Mouse (Mus musculus) stomach, embryonic 15.5 days (tissue): ENCODE data around the gene Cacna1f. TPM values are rescaled to one million over a fixed set of nuclear protein-coding genes. Genes with fewer than 3 reads are reported as not detected.

Source experiments
- ATAC-seq: fragments of 200-750 bp; cut with Nextera tagmentation; 2 replicates; pipeline ENCODE4 v1.8.0; 2017; ENCODE audit warnings: low read depth, moderate number of reproducible peaks, moderate TSS enrichment; ENCODE audit not compliant: insufficient read depth, low FRiP score
- H3K27ac ChIP-seq: fragments of 300-500 bp; sonication (generic); 2 replicates; pipeline ENCODE4 v1.5.1; 2015; ENCODE audit warnings: mild to moderate bottlenecking, inconsistent platforms
- H3K27me3 ChIP-seq: fragments of 300-500 bp; sonication (generic); replicated peaks from 2 replicates; pipeline ENCODE4 v1.6.1; 2015; ENCODE audit warnings: inconsistent platforms
- H3K36me3 ChIP-seq: fragments of 300-500 bp; sonication (generic); 2 replicates; pipeline ENCODE4 v1.6.1; 2015; ENCODE audit warnings: inconsistent platforms
- H3K4me1 ChIP-seq: fragments of 300-500 bp; sonication (generic); 2 replicates; pipeline ENCODE4 v1.6.1; 2015; ENCODE audit warnings: inconsistent platforms
- H3K4me2 ChIP-seq: fragments of 300-500 bp; sonication (generic); 2 replicates; pipeline ENCODE4 v1.6.1; 2015; ENCODE audit warnings: mild to moderate bottlenecking, inconsistent platforms
- H3K4me3 ChIP-seq: fragments of 300-500 bp; sonication (generic); replicated peaks from 2 replicates; pipeline ENCODE4 v1.5.1; 2015; ENCODE audit warnings: inconsistent platforms
- H3K9ac ChIP-seq: fragments of 300-500 bp; sonication (generic); 2 replicates; pipeline ENCODE4 v1.6.1; 2015; ENCODE audit warnings: inconsistent platforms
- H3K9me3 ChIP-seq: fragments of 300-500 bp; sonication (generic); 2 replicates; pipeline ENCODE4 v1.6.1; 2016; ENCODE audit warnings: inconsistent platforms
- WGBS: fragments of 180-500 bp; shearing (Covaris S2); methylation state at CpG from one replicate; pipeline ENCODE4 v1.1.7; 2015; 5-methylcytosine and 5-hydroxymethylcytosine counted together
- polyA plus RNA-seq: library from polyadenylated mRNA; unstranded; fragments of >200 nt; fragmentation: Nextera tagmentation; extraction: Ambion mirVana; gene quantifications from 2 replicates; pipeline ENCODE4 v1.2.1, GENCODE M21; 2015

Cacna1f gene
- polyA plus RNA-seq, 1 experiment from 2014 or later = not detected

DNA sequence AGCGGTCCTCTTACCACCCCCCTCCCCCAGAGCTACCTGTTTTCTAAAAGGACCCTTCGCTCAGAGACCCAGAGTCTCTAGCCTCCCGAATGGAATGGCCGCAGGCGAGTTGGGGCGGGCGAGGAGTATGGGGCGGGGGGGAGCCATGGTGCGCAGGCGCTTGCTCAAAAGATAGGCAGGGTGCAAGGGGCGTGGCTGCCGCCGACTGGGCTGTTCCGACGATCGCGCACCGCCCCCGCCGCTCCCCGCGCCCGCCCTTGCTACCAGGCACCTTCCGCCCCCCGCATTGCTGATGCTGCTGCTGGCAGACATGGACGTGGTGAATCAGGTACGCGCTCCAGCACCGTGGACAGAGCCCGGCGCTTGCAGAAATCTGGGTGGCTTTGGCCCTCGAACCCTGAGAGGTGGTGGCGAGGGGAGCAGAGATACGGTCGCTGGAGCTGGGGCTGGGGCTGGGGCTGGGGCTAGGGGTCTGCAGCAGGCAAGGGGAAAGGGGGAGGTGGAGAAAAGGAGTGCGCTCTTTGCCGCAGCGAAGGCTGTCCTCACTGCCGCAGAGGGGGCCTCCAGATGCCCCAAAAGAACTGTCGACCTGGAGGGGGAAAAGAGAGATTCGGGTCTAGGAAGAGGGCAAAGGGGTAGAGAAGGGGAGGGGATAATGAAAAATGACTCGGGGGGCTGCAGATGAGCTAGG lies 31.7 kb downstream of the Cacna1f start, which contains the start of gene Syp:
TSS of gene Syp (plus strand) at position 71 of the 691 bp plus-strand sequence.
- 22% methylated on average over 37 of the region's 42 CpGs for WGBS
- Histone ChIP-seq H3K36me3 (no peaks in the 10 kb centered on the region), H3K9me3 (no peaks in the 10 kb centered on the region), H3K9ac (no peak within 1 kb of the TSS), H3K4me1 (no peaks in the 10 kb centered on the region), H3K27me3 (no peaks in the 10 kb centered on the region), H3K27ac (no peak within 1 kb of the TSS), H3K4me2 (peak within 1 kb of the TSS; percentile 50), H3K4me3 (peak within 1 kb of the TSS; percentile 30)
- peak; percentile 81 for ATAC-seq

DNA sequence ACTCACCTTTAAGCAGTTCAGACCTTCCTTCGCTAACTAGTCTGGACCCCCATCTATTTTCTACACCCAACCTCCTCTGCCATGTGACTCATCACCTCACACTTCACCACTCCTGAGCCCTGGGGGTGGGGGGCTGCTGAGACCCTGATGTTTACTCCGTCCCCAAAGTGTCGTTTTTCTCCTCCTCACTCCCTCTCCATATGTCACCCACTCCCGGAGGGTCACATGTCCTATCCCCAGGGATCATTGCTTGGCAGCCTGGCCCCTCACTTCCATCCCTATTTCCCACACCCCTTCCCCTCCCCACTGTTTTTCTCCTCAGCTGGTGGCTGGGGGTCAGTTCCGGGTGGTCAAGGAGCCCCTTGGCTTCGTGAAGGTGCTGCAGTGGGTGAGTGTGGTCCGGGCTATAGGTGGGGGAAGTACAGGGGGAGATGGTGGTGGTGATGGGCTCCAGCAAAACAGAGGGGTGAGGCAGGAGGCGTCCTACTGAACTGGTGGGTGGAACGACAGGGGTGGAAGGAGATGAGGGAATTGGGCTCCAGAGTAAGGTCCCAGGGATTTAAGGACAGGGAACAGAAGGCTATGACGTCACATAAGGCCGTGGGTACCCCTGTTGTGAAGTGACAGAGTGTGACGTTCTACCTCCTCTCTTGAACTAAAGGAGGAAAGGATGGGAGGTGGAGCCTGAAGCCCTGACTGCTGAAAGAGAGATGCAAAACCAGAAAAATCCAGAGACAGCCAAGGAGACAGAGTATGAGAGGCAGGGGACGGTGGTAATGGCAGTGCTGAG lies 32.8 kb downstream of the Cacna1f start:
- Histone ChIP-seq H3K27ac (no peak overlapping the region), H3K4me1 (no peaks in the 10 kb centered on the region), H3K9me3 (no peaks in the 10 kb centered on the region), H3K4me2 (no peak overlapping the region), H3K4me3 (no peak overlapping the region), H3K27me3 (no peaks in the 10 kb centered on the region), H3K9ac (no peak overlapping the region), H3K36me3 (no peaks in the 10 kb centered on the region)
- 16% methylated on average over 13 of the region's 13 CpGs for WGBS
- no peak for ATAC-seq

DNA sequence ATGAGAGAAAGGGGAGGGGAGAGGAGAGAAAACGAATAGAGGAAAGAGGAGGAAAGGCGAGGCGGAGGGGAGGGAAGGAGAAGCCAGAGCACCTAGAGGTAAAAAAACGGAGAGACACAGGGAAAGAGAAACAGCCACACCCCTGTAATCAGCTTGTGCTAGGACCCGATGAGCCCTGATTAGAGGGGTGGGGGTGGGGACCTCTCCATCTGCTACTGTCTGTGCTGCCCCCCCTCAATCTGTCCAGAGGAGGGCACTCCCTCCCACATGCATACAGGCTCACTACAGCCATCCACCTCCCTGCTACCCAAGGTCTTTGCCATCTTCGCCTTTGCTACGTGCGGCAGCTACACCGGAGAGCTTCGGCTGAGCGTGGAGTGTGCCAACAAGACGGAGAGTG lies 33.9 kb downstream of the Cacna1f start:
- no peaks in the 10 kb centered on the region for H3K4me1 ChIP-seq
- 25% methylated on average over 12 of the region's 12 CpGs for WGBS

DNA sequence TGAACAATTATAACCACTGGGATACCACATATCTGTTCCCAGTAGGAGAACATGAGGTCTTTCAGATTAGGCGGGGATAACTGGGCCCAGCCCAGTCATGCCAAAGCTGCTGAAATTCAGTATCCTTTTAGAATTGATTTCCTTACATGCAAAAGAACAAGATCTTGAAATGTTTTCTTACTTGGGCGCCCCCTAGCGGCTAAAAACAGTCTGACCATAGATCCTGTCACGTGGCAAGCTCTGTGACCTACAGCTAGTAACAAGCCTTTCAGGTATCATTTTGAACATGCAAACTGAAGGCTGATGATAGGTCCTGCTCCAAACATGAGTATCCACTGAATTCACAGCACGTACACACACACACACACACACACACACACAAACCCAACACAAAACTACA lies 38.5 kb downstream of the Cacna1f start:
- Histone ChIP-seq H3K27ac (no peak overlapping the region), H3K4me2 (no peak overlapping the region), H3K36me3 (no peaks in the 10 kb centered on the region), H3K9me3 (no peaks in the 10 kb centered on the region), H3K4me3 (no peak overlapping the region), H3K9ac (no peak overlapping the region), H3K27me3 (no peaks in the 10 kb centered on the region), H3K4me1 (no peaks in the 10 kb centered on the region)
- 13% methylated on average over 5 of the region's 5 CpGs for WGBS
- ATAC-seq = no peak

More for the DNA sequence above, 33.9 kb downstream of the Cacna1f start:
- no peak for ATAC-seq
- Histone ChIP-seq H3K4me2 (no peak overlapping the region), H3K27ac (no peak overlapping the region), H3K4me3 (no peak overlapping the region), H3K9me3 (no peaks in the 10 kb centered on the region), H3K9ac (no peak overlapping the region), H3K27me3 (no peaks in the 10 kb centered on the region), H3K36me3 (no peaks in the 10 kb centered on the region)

DNA sequence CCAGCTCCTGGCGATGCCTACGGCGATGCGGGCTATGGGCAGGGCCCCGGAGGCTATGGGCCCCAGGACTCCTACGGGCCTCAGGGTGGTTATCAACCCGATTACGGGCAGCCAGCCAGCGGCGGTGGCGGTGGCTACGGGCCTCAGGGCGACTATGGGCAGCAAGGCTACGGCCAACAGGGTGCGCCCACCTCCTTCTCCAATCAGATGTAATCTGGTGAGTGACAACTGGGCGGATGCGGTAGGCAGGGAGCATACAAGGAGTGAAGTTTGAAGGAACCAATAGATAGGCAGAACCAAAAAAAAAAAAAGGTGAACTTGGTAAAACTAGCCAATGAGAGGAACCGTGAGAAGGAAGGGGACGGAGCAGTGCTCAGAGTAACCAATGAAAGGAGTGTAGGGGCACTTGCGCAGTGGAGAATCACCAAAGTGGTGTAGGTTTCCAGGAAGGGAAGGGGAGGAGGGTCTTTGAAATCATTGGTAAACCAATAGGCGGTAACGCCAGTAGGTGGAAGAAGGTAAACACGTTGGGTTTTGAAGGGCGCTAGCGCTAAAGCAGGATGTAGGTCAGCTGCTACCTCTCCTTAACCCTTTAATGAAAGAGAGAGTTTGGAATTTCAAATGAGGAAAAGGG lies 41.9 kb downstream of the Cacna1f start:
- H3K36me3 ChIP-seq = no peaks in the 10 kb centered on the region
- H3K4me3 ChIP-seq = peak overlapping the region; percentile 47
- peak overlapping the region; percentile 53 for H3K4me2 ChIP-seq
- H3K9me3 ChIP-seq = no peaks in the 10 kb centered on the region
- H3K27me3 ChIP-seq = no peaks in the 10 kb centered on the region
- H3K9ac ChIP-seq = peak overlapping the region; percentile 40; the same call in 1 of the 2 replicates
- H3K27ac ChIP-seq = peak overlapping the region; percentile 84
- ATAC-seq = peak; percentile 96
- 17% methylated on average over 25 of the region's 25 CpGs for WGBS
- no peaks in the 10 kb centered on the region for H3K4me1 ChIP-seq

DNA sequence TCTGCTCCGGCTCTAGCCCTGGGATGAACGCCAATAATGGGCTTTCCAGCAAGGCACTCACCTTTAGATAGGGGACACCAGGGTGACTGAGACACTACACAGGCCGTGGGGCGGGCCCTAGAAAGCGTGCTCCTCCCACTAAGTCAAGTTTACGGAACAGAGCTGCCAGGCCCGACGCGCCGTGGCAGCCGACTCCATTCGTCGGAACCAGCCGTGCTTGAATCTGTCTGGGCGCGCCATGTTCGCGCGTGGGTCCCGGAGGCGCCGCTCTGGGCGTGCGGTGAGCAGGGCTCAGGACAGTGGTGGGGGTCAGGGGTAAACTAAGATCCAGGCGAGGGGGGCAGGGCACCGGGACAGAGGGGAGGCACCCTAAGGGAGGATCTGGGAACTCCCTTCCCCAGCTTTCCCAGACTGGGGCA lies 50.3 kb downstream of the Cacna1f start, which contains the start of gene Prickle3:
TSS of gene Prickle3 (plus strand) at position 40 of the 419 bp plus-strand sequence.
- Histone ChIP-seq H3K36me3 (no peaks in the 10 kb centered on the region), H3K4me1 (no peaks in the 10 kb centered on the region), H3K27me3 (no peaks in the 10 kb centered on the region), H3K9ac (peak within 1 kb of the TSS; percentile 52; the same call in 1 of the 2 replicates), H3K27ac (peak within 1 kb of the TSS; percentile 80), H3K4me3 (peak within 1 kb of the TSS; percentile 49), H3K9me3 (no peaks in the 10 kb centered on the region), H3K4me2 (peak within 1 kb of the TSS; percentile 54)
- ATAC-seq = peak; percentile 67
- WGBS = 19% methylated on average over 26 of the region's 26 CpGs

DNA sequence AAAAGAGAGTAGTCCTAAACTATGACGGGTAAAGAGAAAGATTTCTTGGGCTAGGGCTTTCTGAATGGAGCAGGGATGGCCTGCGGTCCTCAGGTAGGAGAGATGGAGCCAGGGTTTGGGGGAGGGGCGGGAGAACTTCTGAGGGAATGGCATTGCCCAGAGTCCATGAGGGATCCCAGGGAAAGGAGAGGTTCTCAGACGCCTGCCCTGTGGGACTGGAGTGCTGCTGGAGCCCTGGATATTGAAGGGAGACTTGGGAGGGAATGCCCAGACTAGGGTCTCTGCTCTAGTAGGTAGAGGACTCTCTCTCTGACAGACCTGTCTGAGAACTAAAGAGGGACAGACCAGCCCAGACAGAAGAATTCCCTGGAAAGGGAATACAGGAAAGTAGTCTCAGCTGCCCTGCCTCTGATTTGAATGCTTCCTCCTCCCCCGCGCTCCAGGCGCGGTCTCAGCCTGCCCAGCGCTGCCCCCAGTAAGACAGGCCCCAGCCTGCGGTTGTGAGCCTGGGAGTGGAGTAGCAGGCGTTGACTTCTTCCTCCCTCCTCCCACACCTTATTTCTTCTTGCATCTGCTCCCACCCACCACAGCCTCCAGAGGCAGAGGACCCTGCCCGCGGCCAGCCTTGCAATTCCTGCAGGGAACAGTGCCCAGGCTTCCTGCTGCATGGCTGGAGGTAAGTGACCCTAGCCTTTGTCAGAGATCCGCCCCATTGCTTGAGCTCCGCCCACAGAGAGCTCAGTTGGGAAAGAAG lies 51.3 kb downstream of the Cacna1f start:
- Histone ChIP-seq H3K4me1 (no peaks in the 10 kb centered on the region), H3K9ac (no peak overlapping the region), H3K4me3 (peak overlapping the region; percentile 49), H3K27me3 (no peaks in the 10 kb centered on the region), H3K9me3 (no peaks in the 10 kb centered on the region), H3K27ac (peak overlapping the region; percentile 80), H3K4me2 (peak overlapping the region; percentile 54), H3K36me3 (no peaks in the 10 kb centered on the region)
- WGBS = 16% methylated on average over 15 of the region's 15 CpGs
- peak; percentile 79 for ATAC-seq

DNA sequence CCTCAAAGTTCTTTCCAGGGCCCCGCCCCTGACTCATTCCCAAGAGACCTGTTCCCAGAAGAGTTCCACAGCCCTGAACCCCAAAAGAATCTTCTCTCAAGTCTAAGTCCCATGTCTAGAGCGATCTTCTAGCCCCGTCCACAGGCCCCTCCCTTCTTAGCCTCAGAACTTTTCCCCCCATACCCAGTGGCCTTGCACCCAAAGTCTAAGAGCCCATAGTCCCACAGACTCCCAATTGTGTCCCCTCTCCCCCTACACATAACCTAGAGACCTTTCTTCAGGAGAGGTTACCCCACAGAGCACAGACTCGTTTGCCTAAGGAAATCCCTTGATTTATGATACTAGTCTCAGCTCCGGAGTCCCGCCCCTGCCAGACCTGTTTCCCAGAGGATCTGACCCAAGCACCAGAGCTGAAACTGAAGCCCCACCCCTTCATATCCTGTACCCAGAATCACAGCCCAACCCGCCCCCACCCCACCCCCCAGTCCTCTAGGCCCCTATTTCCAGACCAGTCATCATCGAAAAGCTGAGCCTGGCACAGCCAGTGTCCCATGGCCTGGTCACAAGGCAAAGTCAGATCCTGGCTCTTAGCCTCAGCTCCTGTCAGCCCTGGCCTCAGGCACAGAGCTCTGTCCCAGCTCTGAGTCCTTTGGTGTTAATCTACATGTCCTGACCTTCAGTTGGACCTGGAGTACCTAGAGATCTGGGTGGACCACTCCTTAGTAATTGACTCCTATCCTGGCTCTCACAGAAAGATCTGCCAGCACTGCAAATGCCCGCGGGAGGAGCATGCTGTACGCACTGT lies 52.1 kb downstream of the Cacna1f start:
- Histone ChIP-seq H3K4me2 (peak overlapping the region; percentile 54), H3K9ac (no peak overlapping the region), H3K27ac (peak overlapping the region; percentile 80), H3K4me1 (no peaks in the 10 kb centered on the region), H3K4me3 (peak overlapping the region; percentile 49), H3K27me3 (no peaks in the 10 kb centered on the region), H3K36me3 (no peaks in the 10 kb centered on the region), H3K9me3 (no peaks in the 10 kb centered on the region)
- peak; percentile 25; the same call in 1 of the 2 replicates for ATAC-seq
- WGBS = 48% methylated on average over 11 of the region's 11 CpGs

DNA sequence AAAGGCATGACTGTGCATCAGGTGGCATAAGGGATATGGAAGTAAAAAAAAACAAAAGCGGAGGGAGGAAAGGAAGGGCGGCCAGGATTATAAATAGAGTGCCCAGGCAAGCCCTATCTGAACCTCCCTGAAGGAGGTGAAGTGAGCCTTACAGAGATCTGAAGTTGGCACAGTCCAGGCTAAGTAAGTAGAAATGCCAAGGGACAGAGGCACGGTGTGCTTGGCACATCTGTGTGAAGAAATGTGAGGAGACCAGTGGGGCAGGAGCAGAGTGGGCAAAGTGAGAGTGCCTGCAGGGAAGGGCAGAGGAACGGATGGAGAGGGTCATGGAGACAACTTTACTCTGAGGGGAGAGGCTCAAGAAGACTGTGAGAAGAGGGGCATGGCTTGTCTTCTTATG lies 54.2 kb downstream of the Cacna1f start:
- no peaks in the 10 kb centered on the region for H3K4me1 ChIP-seq
- no peaks in the 10 kb centered on the region for H3K36me3 ChIP-seq
- no peak overlapping the region for H3K4me2 ChIP-seq
- no peak overlapping the region for H3K9ac ChIP-seq
- no peaks in the 10 kb centered on the region for H3K9me3 ChIP-seq
- no peak for ATAC-seq
- no peaks in the 10 kb centered on the region for H3K27me3 ChIP-seq
- H3K4me3 ChIP-seq = no peak overlapping the region
- no peak overlapping the region for H3K27ac ChIP-seq
- WGBS = 74% methylated on average over 4 of the region's 4 CpGs

DNA sequence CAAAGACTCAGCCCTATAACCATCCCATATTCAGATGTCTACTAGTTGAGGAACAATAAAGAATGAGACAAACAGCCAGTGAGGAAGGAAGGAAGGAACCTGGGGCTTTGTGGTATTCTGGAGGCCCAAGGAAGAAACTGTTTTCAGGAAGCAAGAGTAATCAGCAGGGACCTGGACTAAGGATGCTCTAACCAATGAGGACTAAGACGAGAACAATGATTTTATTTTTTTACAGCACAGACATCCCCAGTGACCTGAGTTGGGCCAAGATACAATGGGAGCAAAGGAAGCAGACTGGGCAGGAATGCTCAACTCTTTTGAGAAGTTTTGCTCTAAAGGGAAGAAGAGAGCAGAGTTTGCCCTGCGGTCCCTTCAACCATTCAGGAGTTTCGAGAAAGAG lies 56.1 kb downstream of the Cacna1f start:
- no peaks in the 10 kb centered on the region for H3K27me3 ChIP-seq
- no peaks in the 10 kb centered on the region for H3K9me3 ChIP-seq
- no peaks in the 10 kb centered on the region for H3K4me1 ChIP-seq
- no peak overlapping the region for H3K4me2 ChIP-seq
- ATAC-seq = no peak
- no peak overlapping the region for H3K9ac ChIP-seq
- no peaks in the 10 kb centered on the region for H3K36me3 ChIP-seq
- no peak overlapping the region for H3K27ac ChIP-seq
- H3K4me3 ChIP-seq = no peak overlapping the region
- 79% methylated on average over 3 of the region's 3 CpGs for WGBS

DNA sequence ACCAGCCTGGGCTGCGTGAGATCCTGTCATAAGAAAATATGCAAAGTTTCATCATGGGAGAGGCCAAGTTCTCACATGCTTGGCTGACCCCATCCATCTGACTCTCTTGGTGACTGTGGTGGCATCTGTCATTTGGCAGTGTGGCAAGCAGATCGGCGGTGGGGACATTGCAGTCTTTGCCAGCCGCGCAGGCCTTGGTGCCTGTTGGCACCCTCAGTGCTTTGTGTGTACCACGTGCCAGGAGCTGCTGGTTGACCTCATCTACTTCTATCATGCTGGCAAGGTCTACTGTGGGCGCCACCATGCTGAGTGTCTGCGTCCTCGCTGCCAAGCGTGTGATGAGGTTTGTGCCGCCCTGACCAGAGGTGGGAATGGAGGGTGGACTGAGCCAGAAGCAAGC lies 57.9 kb downstream of the Cacna1f start:
- Histone ChIP-seq H3K4me3 (no peak overlapping the region), H3K36me3 (no peaks in the 10 kb centered on the region), H3K9ac (no peak overlapping the region), H3K9me3 (no peaks in the 10 kb centered on the region), H3K27me3 (no peaks in the 10 kb centered on the region), H3K4me1 (no peaks in the 10 kb centered on the region), H3K27ac (no peak overlapping the region), H3K4me2 (no peak overlapping the region)
- 92% methylated on average over 11 of the region's 11 CpGs for WGBS
- ATAC-seq = no peak
